Mouse (Mus musculus) E14TG2a.4 (cell line): ENCODE measurements at regions not wholly inside any gene's neighbourhood (a gene's known extent, or its start where the extent isn't known, plus 50 kb on each side); places are given as distances from the start of the nearest gene placed in this dataset.

ENCODE experiments used
- CTCF ChIP-seq: conservative IDR thresholded peaks from 2 replicates; pipeline ENCODE4 v1.5.1; 2014; ENCODE audit warnings: low read length
- NANOG ChIP-seq: IDR thresholded peaks from 2 replicates; pipeline ENCODE4 v1.6.1; 2014; ENCODE audit warnings: borderline replicate concordance, low read length, mixed read lengths
- POU5F1 ChIP-seq: IDR thresholded peaks from 2 replicates; pipeline ENCODE4 v1.6.1; 2014; ENCODE audit warnings: low read length, borderline replicate concordance

DNA sequence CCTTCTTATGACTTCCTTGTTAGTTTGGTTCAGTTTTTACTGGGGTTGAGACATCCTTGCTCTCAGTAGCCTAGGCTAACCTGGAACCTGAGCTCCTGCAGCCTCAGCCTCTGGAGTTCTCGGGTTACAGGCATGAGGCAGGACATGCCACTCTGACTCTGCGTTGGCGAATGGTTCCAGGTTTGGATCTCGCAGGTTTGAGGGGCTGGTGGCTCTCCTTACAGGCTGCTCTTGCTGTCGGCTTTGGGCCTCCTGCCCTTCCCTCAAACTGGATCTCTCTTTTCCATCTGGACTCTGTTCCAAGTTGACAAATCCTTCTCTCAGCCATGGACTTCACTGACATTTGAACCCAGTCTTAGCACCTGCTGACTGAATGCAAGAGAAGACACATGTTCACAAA lies 325.4 kb downstream of the Zfp706 start:
- TF ChIP-seq CTCF (no peak), NANOG (no peak), POU5F1 (no peak)
